Mouse (Mus musculus): ENCODE measurements around the gene Atn1. TPM values are rescaled to one million over a fixed set of nuclear protein-coding genes. Genes with fewer than 3 reads are reported as not detected.

The Atn1 gene
- polyA plus RNA-seq, 1 experiment from 2014 or later, result 9.3 TPM

GRCm38 (mm10) chr6:124702102-124702783, 54.1 kb downstream of the Atn1 start:
- peaks cover 2 to 7% of the 10 kb centered on the region in 2 experiments; a peak in 2 of 4 replicates for H3K4me1 ChIP-seq (ENCODE audit: control insufficient read depth in 2 of 2, insufficient read depth in 2 of 2, low read length in 2 of 2)
- H3K9me3 ChIP-seq (ENCODE audit: control insufficient read depth, low read length), result no peaks in the 10 kb centered on the region
- WGBS, result 92% methylated on average over 17 of the region's 17 CpGs
- no peak overlapping the region for H3K4me3 ChIP-seq (ENCODE audit: control insufficient read depth in 1 of 2, insufficient read depth in 1 of 2, low read depth in 1 of 2, low read length in 2 of 2)
- H3K36me3 ChIP-seq (ENCODE audit: control insufficient read depth, insufficient read depth, low read length), result peaks cover 85% of the 10 kb centered on the region
- ATAC-seq (ENCODE audit: insufficient number of reproducible peaks, insufficient read depth, low FRiP score, low read depth), result no peak
- no peak overlapping the region for H3K9ac ChIP-seq (ENCODE audit: low read length)
- H3K27ac ChIP-seq (replicated peaks in 1 of 2; ENCODE audit: control insufficient read depth in 1 of 2, insufficient read depth in 1 of 2, low read depth in 2 of 2, low read length in 2 of 2), result no peak overlapping the region
- H3K4me2 ChIP-seq (ENCODE audit: low read length), result no peak overlapping the region
- H3K27me3 ChIP-seq (ENCODE audit: control insufficient read depth, insufficient read depth, low read length), result no peaks in the 10 kb centered on the region

GRCm38 (mm10) chr6:124701338-124701737, 55.0 kb downstream of the Atn1 start:
- 69% methylated on average over 8 of the region's 8 CpGs for WGBS
- Histone ChIP-seq H3K4me3 (ENCODE audit: control insufficient read depth in 1 of 2, insufficient read depth in 1 of 2, low read depth in 1 of 2, low read length in 2 of 2) (no peak overlapping the region), H3K9ac (ENCODE audit: low read length) (no peak overlapping the region), H3K27ac (replicated peaks in 1 of 2; ENCODE audit: control insufficient read depth in 1 of 2, insufficient read depth in 1 of 2, low read depth in 2 of 2, low read length in 2 of 2) (no peak overlapping the region), H3K9me3 (ENCODE audit: control insufficient read depth, low read length) (no peaks in the 10 kb centered on the region), H3K4me1 (ENCODE audit: control insufficient read depth in 2 of 2, insufficient read depth in 2 of 2, low read length in 2 of 2) (peaks cover 2 to 3% of the 10 kb centered on the region in 2 experiments; a peak in 2 of 4 replicates), H3K4me2 (ENCODE audit: low read length) (no peak overlapping the region), H3K36me3 (ENCODE audit: control insufficient read depth, insufficient read depth, low read length) (peaks cover 77% of the 10 kb centered on the region), H3K27me3 (ENCODE audit: control insufficient read depth, insufficient read depth, low read length) (no peaks in the 10 kb centered on the region)
- ATAC-seq (ENCODE audit: insufficient number of reproducible peaks, insufficient read depth, low FRiP score, low read depth), result no peak

GRCm38 (mm10) chr6:124699962-124700610, 56.2 kb downstream of the Atn1 start:
- Histone ChIP-seq H3K36me3 (ENCODE audit: control insufficient read depth, insufficient read depth, low read length) (peaks cover 65% of the 10 kb centered on the region), H3K9me3 (ENCODE audit: control insufficient read depth, low read length) (no peaks in the 10 kb centered on the region), H3K9ac (ENCODE audit: low read length) (no peak overlapping the region), H3K4me2 (ENCODE audit: low read length) (no peak overlapping the region), H3K4me3 (ENCODE audit: control insufficient read depth in 1 of 2, insufficient read depth in 1 of 2, low read depth in 1 of 2, low read length in 2 of 2) (no peak overlapping the region), H3K4me1 (ENCODE audit: control insufficient read depth in 2 of 2, insufficient read depth in 2 of 2, low read length in 2 of 2) (peaks cover 0 to 2% of the 10 kb centered on the region in 2 experiments; a peak in 2 of 4 replicates), H3K27ac (replicated peaks in 1 of 2; ENCODE audit: control insufficient read depth in 1 of 2, insufficient read depth in 1 of 2, low read depth in 2 of 2, low read length in 2 of 2) (0 out of 4 replicates have a peak overlapping the region, but pooled peaks of 1 of the 2 experiments have one; percentile 35), H3K27me3 (ENCODE audit: control insufficient read depth, insufficient read depth, low read length) (no peaks in the 10 kb centered on the region)
- 66% methylated on average over 11 of the region's 11 CpGs for WGBS
- 0 out of 2 replicates have a peak, but pooled peaks have one; percentile 19 for ATAC-seq (ENCODE audit: insufficient number of reproducible peaks, insufficient read depth, low FRiP score, low read depth)

GRCm38 (mm10) chr6:124699366-124699765, 57.0 kb downstream of the Atn1 start:
- Histone ChIP-seq H3K27ac (replicated peaks in 1 of 2; ENCODE audit: control insufficient read depth in 1 of 2, insufficient read depth in 1 of 2, low read depth in 2 of 2, low read length in 2 of 2) (no peak overlapping the region), H3K4me3 (ENCODE audit: control insufficient read depth in 1 of 2, insufficient read depth in 1 of 2, low read depth in 1 of 2, low read length in 2 of 2) (no peak overlapping the region), H3K27me3 (ENCODE audit: control insufficient read depth, insufficient read depth, low read length) (no peaks in the 10 kb centered on the region), H3K9me3 (ENCODE audit: control insufficient read depth, low read length) (no peaks in the 10 kb centered on the region), H3K9ac (ENCODE audit: low read length) (no peak overlapping the region), H3K4me1 (ENCODE audit: control insufficient read depth in 2 of 2, insufficient read depth in 2 of 2, low read length in 2 of 2) (peaks cover 5 to 6% of the 10 kb centered on the region in 2 experiments), H3K4me2 (ENCODE audit: low read length) (no peak overlapping the region), H3K36me3 (ENCODE audit: control insufficient read depth, insufficient read depth, low read length) (peaks cover 58% of the 10 kb centered on the region)
- no peak for ATAC-seq (ENCODE audit: insufficient number of reproducible peaks, insufficient read depth, low FRiP score, low read depth)
- WGBS, result 83% methylated on average over 4 of the region's 4 CpGs

GRCm38 (mm10) chr6:124698751-124699150, 57.6 kb downstream of the Atn1 start:
- Histone ChIP-seq H3K27me3 (ENCODE audit: control insufficient read depth, insufficient read depth, low read length) (no peaks in the 10 kb centered on the region), H3K36me3 (ENCODE audit: control insufficient read depth, insufficient read depth, low read length) (peaks cover 51% of the 10 kb centered on the region), H3K4me1 (ENCODE audit: control insufficient read depth in 2 of 2, insufficient read depth in 2 of 2, low read length in 2 of 2) (peaks cover 12% of the 10 kb centered on the region in 2 experiments), H3K9me3 (ENCODE audit: control insufficient read depth, low read length) (no peaks in the 10 kb centered on the region), H3K27ac (replicated peaks in 1 of 2; ENCODE audit: control insufficient read depth in 1 of 2, insufficient read depth in 1 of 2, low read depth in 2 of 2, low read length in 2 of 2) (no peak overlapping the region), H3K4me2 (ENCODE audit: low read length) (no peak overlapping the region), H3K9ac (ENCODE audit: low read length) (no peak overlapping the region), H3K4me3 (ENCODE audit: control insufficient read depth in 1 of 2, insufficient read depth in 1 of 2, low read depth in 1 of 2, low read length in 2 of 2) (no peak overlapping the region)
- no peak for ATAC-seq (ENCODE audit: insufficient number of reproducible peaks, insufficient read depth, low FRiP score, low read depth)
- WGBS, result 79% methylated on average over 6 of the region's 6 CpGs

- WGBS, result 83% methylated on average over 7 of the region's 7 CpGs
- Histone ChIP-seq H3K27me3 (ENCODE audit: control insufficient read depth, insufficient read depth, low read length) (no peaks in the 10 kb centered on the region), H3K4me3 (ENCODE audit: control insufficient read depth in 1 of 2, insufficient read depth in 1 of 2, low read depth in 1 of 2, low read length in 2 of 2) (no peak overlapping the region), H3K9me3 (ENCODE audit: control insufficient read depth, low read length) (no peaks in the 10 kb centered on the region), H3K4me1 (ENCODE audit: control insufficient read depth in 2 of 2, insufficient read depth in 2 of 2, low read length in 2 of 2) (peaks cover 14 to 20% of the 10 kb centered on the region in 2 experiments), H3K27ac (replicated peaks in 1 of 2; ENCODE audit: control insufficient read depth in 1 of 2, insufficient read depth in 1 of 2, low read depth in 2 of 2, low read length in 2 of 2) (no peak overlapping the region), H3K9ac (ENCODE audit: low read length) (no peak overlapping the region), H3K36me3 (ENCODE audit: control insufficient read depth, insufficient read depth, low read length) (peaks cover 30% of the 10 kb centered on the region), H3K4me2 (ENCODE audit: low read length) (no peak overlapping the region)
- ATAC-seq (ENCODE audit: insufficient number of reproducible peaks, insufficient read depth, low FRiP score, low read depth), result no peak
Observed at GRCm38 (mm10) chr6:124696441-124697150, 59.7 kb downstream of the Atn1 start.

- Histone ChIP-seq H3K4me2 (ENCODE audit: low read length) (no peak overlapping the region), H3K36me3 (ENCODE audit: control insufficient read depth, insufficient read depth, low read length) (peaks cover 14% of the 10 kb centered on the region), H3K27me3 (ENCODE audit: control insufficient read depth, insufficient read depth, low read length) (no peaks in the 10 kb centered on the region), H3K4me1 (ENCODE audit: control insufficient read depth in 2 of 2, insufficient read depth in 2 of 2, low read length in 2 of 2) (peaks cover 12 to 20% of the 10 kb centered on the region in 2 experiments), H3K9me3 (ENCODE audit: control insufficient read depth, low read length) (no peaks in the 10 kb centered on the region), H3K9ac (ENCODE audit: low read length) (no peak overlapping the region), H3K27ac (replicated peaks in 1 of 2; ENCODE audit: control insufficient read depth in 1 of 2, insufficient read depth in 1 of 2, low read depth in 2 of 2, low read length in 2 of 2) (peak overlapping the region; percentile 35 to 47; a peak in 2 of 4 replicates), H3K4me3 (ENCODE audit: control insufficient read depth in 1 of 2, insufficient read depth in 1 of 2, low read depth in 1 of 2, low read length in 2 of 2) (no peak overlapping the region)
- peak; percentile 19; the same call in 1 of the 2 replicates for ATAC-seq (ENCODE audit: insufficient number of reproducible peaks, insufficient read depth, low FRiP score, low read depth)
- 72% methylated on average over 15 of the region's 15 CpGs for WGBS
Observed at GRCm38 (mm10) chr6:124694166-124694955, 62.0 kb downstream of the Atn1 start.
